Mouse (Mus musculus) monocyte, adult 59 days (primary cell): ENCODE results near the gene Edn1. TPM values are rescaled to one million over a fixed set of nuclear protein-coding genes. Genes with fewer than 3 reads are reported as not detected.

Experiments used
- total RNA-seq, 2 experiments: library from RNA; stranded (reverse); gene quantifications; one replicate each; pipeline ENCODE4 v1.2.4; 2023

Edn1 gene
- under 1 TPM in 1 of 2 experiments, not detected in 1; 0.21 TPM for total RNA-seq

DNA sequence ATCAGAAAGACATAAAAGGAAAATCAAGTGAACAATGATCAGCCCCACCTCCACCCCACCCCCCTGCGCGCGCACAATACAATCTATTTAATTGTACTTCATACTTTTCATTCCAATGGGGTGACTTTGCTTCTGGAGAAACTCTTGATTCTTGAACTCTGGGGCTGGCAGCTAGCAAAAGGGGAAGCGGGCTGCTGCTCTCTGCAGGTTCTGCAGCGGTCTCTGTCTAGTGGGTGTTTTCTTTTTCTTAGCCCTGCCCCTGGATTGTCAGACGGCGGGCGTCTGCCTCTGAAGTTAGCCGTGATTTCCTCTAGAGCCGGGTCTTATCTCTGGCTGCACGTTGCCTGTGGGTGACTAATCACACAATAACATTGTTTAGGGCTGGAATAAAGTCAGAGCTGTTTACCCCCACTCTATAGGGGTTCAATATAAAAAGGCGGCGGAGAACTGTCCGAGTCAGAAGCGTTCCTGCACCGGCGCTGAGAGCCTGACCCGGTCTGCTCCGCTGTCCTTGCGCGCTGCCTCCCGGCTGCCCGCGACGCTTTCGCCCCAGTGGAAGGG lies at the start of gene Edn1:
TSS of gene Edn1 (plus strand) at position 316 of the 561 bp plus-strand sequence.

Other genes with a start within 250 kb of the Edn1 start
- 10 to 100 TPM; 52.9 to 71.7 TPM for gene Hivep1, start 249.5 kb upstream of the Edn1 start, total RNA-seq